Mouse (Mus musculus): ENCODE results near the gene Fam13c.

DNA sequence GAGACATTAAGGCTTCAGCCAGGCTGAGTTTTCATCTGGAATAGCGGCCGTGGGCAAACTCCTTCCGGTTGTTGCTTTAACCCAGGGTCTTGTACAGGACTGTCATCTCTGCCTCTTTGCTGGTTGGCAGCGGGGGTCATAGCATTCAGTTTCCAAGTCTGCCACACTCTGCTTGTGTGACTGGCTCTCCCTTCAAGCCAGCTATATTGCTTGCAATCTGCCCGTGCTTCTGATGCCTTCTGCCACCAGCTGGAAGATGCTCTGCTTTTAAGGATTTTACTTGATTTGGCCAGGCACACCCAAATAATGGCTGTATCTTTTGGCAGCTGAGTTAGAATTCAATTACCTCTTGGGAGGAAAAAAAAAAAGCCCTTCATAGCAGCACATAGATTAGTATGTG, 65.6 kb downstream of the Fam13c start:
- no peak for TF ChIP-seq CTCF (IDR thresholded peaks at IDR 0.05; ENCODE audit: extremely low read depth, insufficient read depth, insufficient read length, insufficient replicate concordance)
- no peak for TF ChIP-seq POLR2A (IDR thresholded peaks at IDR 0.05; ENCODE audit: low read depth, low read length)
